Mouse (Mus musculus) lung, adult 2 months (tissue): ENCODE results near the gene Mical3.

Experiments
- CTCF ChIP-seq: fragments of 200-500 bp; IDR thresholded peaks from 2 replicates; pipeline ENCODE4 v1.5.1; 2011; ENCODE audit warnings: mild to moderate bottlenecking, low read length, control low read depth; ENCODE audit not compliant: insufficient read depth
- POLR2A ChIP-seq: fragments of 200-500 bp; IDR thresholded peaks from 2 replicates; pipeline ENCODE4 v1.6.1; 2011; ENCODE audit warnings: low read depth, mild to moderate bottlenecking, control low read depth, low read length, borderline replicate concordance; ENCODE audit errors: extremely low read depth

DNA sequence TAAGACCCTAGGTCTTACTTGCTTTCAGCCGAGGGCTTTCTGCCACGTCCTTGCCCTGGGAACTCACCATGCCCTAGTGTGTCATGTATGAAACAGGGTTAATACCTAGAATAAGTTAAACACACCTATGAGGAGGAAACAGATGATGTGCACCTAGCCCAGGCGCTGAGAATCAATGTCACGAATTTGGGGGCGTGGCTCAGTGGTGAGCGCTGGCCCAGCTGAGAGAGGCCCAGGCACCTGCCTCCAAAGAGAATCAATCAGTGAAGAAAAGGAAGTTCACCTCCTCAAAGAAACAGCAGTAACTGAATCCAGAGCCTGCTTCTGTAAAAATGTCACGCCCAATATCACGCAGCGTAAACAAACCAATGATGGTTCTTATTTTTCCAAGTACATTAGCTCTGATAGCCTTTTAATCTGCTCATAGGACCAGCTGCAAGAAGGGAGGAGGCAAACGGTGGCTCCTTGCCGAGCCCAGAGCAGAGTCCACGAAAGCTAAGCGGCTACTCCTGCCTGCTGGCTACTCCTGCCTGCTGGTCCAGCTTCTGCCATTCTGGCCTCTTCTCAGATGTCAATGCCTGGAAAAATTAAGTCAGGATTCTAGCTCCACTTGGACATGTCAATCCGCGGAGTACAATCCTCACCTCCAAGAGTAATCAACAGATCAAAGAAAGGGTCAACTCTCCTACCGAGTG lies 23.9 kb downstream of the Mical3 start:
- no peak for TF ChIP-seq CTCF
- no peak for TF ChIP-seq POLR2A
